Mouse (Mus musculus) thymus, adult 2 months (tissue): Measurements from ENCODE around the gene Cnn2.

Source experiments
- CTCF ChIP-seq: fragments of 200-500 bp; IDR thresholded peaks from 2 replicates; pipeline ENCODE4 v1.5.1; 2012; ENCODE audit warnings: mild to moderate bottlenecking, control low read depth, low read length, moderate library complexity, borderline replicate concordance; ENCODE audit not compliant: control insufficient read depth, poor library complexity, insufficient read depth; ENCODE audit errors: extremely low read depth
- POLR2A ChIP-seq: fragments of 200-500 bp; IDR thresholded peaks from 2 replicates; pipeline ENCODE4 v1.6.1; 2012; ENCODE audit warnings: mild to moderate bottlenecking, low read length, control low read depth, moderate library complexity; ENCODE audit not compliant: control insufficient read depth, poor library complexity, insufficient read depth; ENCODE audit errors: extremely low read depth

GRCm38 (mm10) chr10:79950661-79951060 is 37.7 kb upstream of the Cnn2 start:
- TF ChIP-seq POLR2A (no peak), CTCF (no peak)
